Mouse (Mus musculus) stomach, postnatal 0 days (tissue): ENCODE data around the gene Ppp2r5c. TPM values are rescaled to one million over a fixed set of nuclear protein-coding genes. Genes with fewer than 3 reads are reported as not detected.
A peak's percentile ranks its signal among the peaks of the same experiment; 100 is the strongest.

Experiments used
- ATAC-seq: fragments of 200-750 bp; cut with Nextera tagmentation; 2 replicates; pipeline ENCODE4 v1.8.0; 2017; ENCODE audit not compliant: low FRiP score, low TSS enrichment
- DNase-seq: peaks from one replicate; pipeline ENCODE4 v3.0.0-alpha.2; 2016; ENCODE audit warnings: low spot score
- H3K27ac ChIP-seq: fragments of 300-500 bp; sonication (generic); replicated peaks from 2 replicates; pipeline ENCODE4 v1.5.1; 2014; ENCODE audit warnings: mild to moderate bottlenecking, control low read depth
- H3K27me3 ChIP-seq: fragments of 300-500 bp; sonication (generic); 2 replicates; pipeline ENCODE4 v1.6.1; 2014; ENCODE audit warnings: low read length; ENCODE audit not compliant: control insufficient read depth, insufficient read depth
- H3K36me3 ChIP-seq: fragments of 300-500 bp; sonication (generic); 2 replicates; pipeline ENCODE4 v1.6.1; 2014; ENCODE audit warnings: low read length, mixed read lengths; ENCODE audit not compliant: control insufficient read depth, insufficient read depth
- H3K4me1 ChIP-seq: fragments of 300-500 bp; sonication (generic); replicated peaks from 2 replicates; pipeline ENCODE4 v1.6.1; 2014; ENCODE audit warnings: antibody characterized with exemption; ENCODE audit not compliant: control insufficient read depth, insufficient read depth
- H3K4me2 ChIP-seq: fragments of 300-500 bp; sonication (generic); replicated peaks from 2 replicates; pipeline ENCODE4 v1.6.1; 2014; ENCODE audit warnings: low read depth, mild to moderate bottlenecking, control low read depth, moderate library complexity
- H3K4me3 ChIP-seq: fragments of 300-500 bp; sonication (generic); 2 replicates; pipeline ENCODE4 v1.5.1; 2014; ENCODE audit warnings: low read depth, low read length, control low read depth
- H3K9ac ChIP-seq: fragments of 300-500 bp; sonication (generic); 2 replicates; pipeline ENCODE4 v1.6.1; 2014; ENCODE audit warnings: mild to moderate bottlenecking, low read length, control low read depth, mixed read lengths
- H3K9me3 ChIP-seq: fragments of 300-500 bp; sonication (generic); 2 replicates; pipeline ENCODE4 v1.6.1; 2016; ENCODE audit warnings: low read length; ENCODE audit not compliant: control insufficient read depth
- CTCF ChIP-seq: IDR thresholded peaks from 2 replicates; pipeline ENCODE4 v1.5.1; 2016; ENCODE audit warnings: antibody characterized with exemption, low read depth, mild to moderate bottlenecking, moderate library complexity
- EP300 ChIP-seq: optimal IDR thresholded peaks from 2 replicates; pipeline ENCODE3; 2016; ENCODE audit warnings: antibody characterized with exemption
- WGBS: fragments of 180-500 bp; shearing (Covaris S2); extraction: QIAGEN DNeasy Blood & Tissue Kit; methylation state at CpG from one replicate; pipeline ENCODE4 v1.1.7; 2014; 5-methylcytosine and 5-hydroxymethylcytosine counted together
- polyA plus RNA-seq: library from polyadenylated mRNA; unstranded; fragments of >200 nt; fragmentation: Nextera tagmentation; extraction: Ambion mirVana; gene quantifications from 2 replicates; pipeline ENCODE4 v1.2.1, GENCODE M21; 2015

Ppp2r5c gene
- polyA plus RNA-seq, 1 experiment from 2014 or later, result 113 TPM

DNA sequence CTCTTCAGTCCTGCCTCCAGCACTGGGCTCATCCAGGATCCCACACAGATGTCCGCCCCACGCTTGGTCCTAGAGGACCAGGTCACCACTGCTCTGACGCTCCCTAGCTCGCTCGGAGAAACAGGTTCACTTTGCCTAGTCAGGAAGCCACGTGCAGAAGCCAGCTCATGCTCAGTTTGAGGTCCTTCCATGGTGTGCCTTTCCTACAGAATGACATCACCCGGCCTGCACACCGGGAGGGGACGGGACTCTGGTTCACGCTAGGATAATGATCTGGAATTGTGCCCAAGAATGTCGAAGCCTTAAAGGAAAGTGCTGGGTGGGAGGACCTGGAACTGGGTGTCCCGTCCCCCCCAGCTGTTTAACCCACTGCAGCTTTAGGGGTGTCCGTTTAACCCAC lies 105.2 kb downstream of the Ppp2r5c start:
- TF ChIP-seq CTCF, result no peak
- no peak for TF ChIP-seq EP300
- no peak for DNase-seq
- no peaks in the 10 kb centered on the region for H3K4me1 ChIP-seq
- no peak for ATAC-seq
- H3K27ac ChIP-seq, result no peak overlapping the region
- H3K4me3 ChIP-seq, result no peak overlapping the region
- 65% methylated on average over 13 of the region's 13 CpGs for WGBS
- H3K9ac ChIP-seq, result no peak overlapping the region
- H3K4me2 ChIP-seq, result no peak overlapping the region
- no peaks in the 10 kb centered on the region for H3K27me3 ChIP-seq
- H3K36me3 ChIP-seq, result peaks cover 48% of the 10 kb centered on the region
- H3K9me3 ChIP-seq, result no peaks in the 10 kb centered on the region

DNA sequence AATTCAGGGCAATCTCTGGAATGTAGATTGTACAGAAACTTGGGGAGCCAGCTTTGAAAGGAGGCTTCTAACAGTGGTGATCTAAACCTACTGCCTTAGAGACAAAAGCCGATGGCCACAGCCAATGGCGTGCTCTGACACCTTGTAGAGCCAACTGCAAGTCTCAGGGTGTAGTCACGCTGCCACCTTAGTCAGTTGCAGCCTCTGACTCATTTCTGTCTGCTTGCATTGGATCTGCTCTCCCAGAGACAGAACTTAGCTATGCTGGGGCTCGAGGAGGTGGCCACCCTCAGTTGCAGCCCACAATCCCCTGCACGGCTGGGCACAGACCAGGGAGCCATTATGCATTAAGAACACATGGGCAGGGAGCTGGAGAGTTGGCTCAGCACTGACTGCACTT lies 106.4 kb downstream of the Ppp2r5c start:
- Histone ChIP-seq H3K4me2 (no peak overlapping the region), H3K4me1 (no peaks in the 10 kb centered on the region), H3K27ac (no peak overlapping the region), H3K36me3 (peaks cover 47% of the 10 kb centered on the region), H3K4me3 (no peak overlapping the region), H3K9me3 (no peaks in the 10 kb centered on the region), H3K27me3 (no peaks in the 10 kb centered on the region), H3K9ac (no peak overlapping the region)
- ATAC-seq (no peak), DNase-seq (no peak)
- no peak for TF ChIP-seq EP300
- no peak for TF ChIP-seq CTCF
- WGBS, result 88% methylated on average over 5 of the region's 5 CpGs

DNA sequence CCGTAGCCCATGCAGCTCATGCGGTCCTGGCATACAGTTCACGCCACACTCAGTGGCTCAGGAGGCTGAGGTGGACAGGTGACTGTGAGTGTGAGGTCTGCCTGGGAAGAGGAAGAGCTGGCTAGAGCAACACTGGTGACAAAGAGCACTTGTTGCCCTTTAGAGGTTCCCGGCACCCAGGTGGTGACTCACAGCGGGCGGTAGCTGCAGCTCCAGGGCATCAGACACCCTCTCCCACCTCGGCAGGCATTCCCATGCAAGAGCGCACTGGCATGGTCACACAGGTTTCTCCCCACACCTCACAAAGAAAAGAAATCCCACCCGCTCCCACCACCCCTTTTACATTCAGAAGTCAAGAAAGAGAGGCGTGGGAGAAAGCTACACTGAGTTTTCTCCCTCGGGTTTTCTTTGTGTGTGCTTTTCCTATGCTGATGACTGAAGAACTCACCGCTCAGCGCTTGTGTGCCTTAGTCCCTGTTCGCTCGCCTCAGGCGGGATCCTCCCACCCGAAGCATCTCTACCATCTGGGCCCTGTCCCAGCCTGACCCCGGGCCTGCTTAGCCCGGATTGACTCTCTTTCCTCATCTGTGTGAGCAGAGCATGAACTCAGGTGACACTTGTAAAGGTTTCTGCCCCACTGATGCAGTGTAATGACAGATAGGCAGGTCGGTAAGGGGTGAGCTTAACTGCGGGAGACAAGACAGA lies 108.8 kb downstream of the Ppp2r5c start:
- Histone ChIP-seq H3K4me1 (no peaks in the 10 kb centered on the region), H3K4me3 (no peak overlapping the region), H3K27me3 (no peaks in the 10 kb centered on the region), H3K36me3 (peaks cover 49% of the 10 kb centered on the region), H3K27ac (no peak overlapping the region), H3K9me3 (no peaks in the 10 kb centered on the region), H3K9ac (no peak overlapping the region), H3K4me2 (no peak overlapping the region)
- TF ChIP-seq CTCF, result no peak
- no peak for TF ChIP-seq EP300
- peak; percentile 26; the same call in 1 of the 2 replicates for ATAC-seq
- no peak for DNase-seq
- WGBS, result 87% methylated on average over 21 of the region's 21 CpGs

DNA sequence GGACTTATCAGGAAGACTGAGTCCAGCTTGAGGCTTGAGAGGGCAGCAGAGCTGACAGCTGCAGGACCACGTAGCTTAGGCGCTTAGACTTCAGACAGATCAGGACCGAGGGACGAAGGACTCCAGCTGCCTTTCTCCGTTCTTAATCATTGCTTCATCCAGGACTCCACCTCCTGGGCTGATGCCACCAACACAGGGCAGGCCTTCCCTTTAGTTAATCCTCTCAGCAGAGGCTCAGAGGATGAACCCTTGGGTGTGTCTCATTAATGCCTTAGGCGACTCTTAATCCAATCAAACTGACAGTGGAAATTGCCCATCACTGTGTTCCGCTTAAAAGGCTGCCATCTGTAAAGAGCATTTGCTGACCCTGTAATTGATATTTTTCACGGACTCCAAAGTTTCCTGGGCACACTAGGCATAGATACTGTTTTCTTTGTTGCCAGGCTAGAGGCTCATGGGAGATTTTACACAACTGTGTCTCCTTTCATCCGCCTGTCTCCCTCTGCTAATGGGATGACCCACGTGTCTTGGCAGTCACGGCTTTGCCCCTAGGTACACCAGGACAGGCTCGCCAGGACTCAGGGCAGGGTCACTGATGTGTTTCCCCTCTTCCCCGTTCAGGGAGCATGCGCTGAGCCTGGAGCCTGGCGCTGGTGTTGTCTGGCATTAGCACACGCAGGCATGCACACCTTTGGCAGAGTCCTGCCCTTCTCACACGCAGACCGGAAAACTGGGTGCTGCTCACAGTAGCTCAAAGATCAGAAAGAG lies 110.1 kb downstream of the Ppp2r5c start:
- H3K4me3 ChIP-seq, result no peak overlapping the region
- no peak overlapping the region for H3K27ac ChIP-seq
- TF ChIP-seq CTCF (peak; percentile 15; the same call in 1 of the 2 replicates), EP300 (no peak)
- no peaks in the 10 kb centered on the region for H3K27me3 ChIP-seq
- peaks cover 49% of the 10 kb centered on the region for H3K36me3 ChIP-seq
- ATAC-seq, result peak; percentile 63; the same call in 1 of the 2 replicates
- DNase-seq, result no peak
- WGBS, result 85% methylated on average over 18 of the region's 18 CpGs
- H3K4me2 ChIP-seq, result no peak overlapping the region
- H3K4me1 ChIP-seq, result no peaks in the 10 kb centered on the region
- no peaks in the 10 kb centered on the region for H3K9me3 ChIP-seq
- no peak overlapping the region for H3K9ac ChIP-seq

DNA sequence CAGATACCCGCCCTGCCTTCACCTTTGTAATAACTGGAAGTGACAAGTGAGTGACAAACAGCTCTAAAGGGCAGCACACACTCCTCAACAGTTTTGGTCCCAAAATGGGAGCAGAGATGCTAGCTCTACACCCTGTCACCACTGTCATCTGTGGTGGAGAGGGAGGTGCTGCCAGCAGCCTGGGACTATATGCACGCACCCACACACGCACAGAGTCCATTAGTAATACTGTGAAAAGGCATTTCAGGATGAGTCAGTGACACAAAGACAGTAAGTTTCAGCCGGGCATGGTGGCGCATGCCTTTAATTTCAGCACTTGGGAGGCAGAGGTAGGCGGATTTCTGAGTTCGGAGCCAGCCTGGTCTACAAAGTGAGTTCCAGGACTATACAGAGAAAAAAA lies 111.3 kb downstream of the Ppp2r5c start:
- no peak overlapping the region for H3K9ac ChIP-seq
- no peaks in the 10 kb centered on the region for H3K9me3 ChIP-seq
- no peaks in the 10 kb centered on the region for H3K4me1 ChIP-seq
- H3K4me2 ChIP-seq, result no peak overlapping the region
- H3K27ac ChIP-seq, result no peak overlapping the region
- no peaks in the 10 kb centered on the region for H3K27me3 ChIP-seq
- peaks cover 43% of the 10 kb centered on the region for H3K36me3 ChIP-seq
- 92% methylated on average over 7 of the region's 7 CpGs for WGBS
- H3K4me3 ChIP-seq, result no peak overlapping the region
- DNase-seq (no peak), ATAC-seq (no peak)
- TF ChIP-seq EP300 (no peak), CTCF (no peak)

DNA sequence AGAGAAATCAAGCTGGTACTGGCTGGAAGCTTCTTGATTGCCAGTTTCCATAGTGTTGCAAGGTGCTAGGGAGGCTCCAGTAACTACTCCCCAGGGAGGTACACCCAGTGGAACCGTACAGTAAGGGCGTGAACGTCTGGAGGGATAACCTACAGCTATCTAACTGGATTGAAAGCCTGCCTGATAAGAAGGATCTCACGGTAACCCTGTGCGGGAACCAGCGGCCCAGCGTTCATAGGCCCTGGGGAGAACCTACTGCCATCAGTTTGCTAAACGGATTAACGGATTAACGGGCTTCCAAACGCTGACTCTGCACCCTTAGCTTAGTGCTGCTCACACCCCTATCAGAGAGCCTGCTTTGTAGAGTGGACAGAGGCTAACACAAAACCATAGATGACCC lies 116.5 kb downstream of the Ppp2r5c start:
- Histone ChIP-seq H3K27ac (no peak overlapping the region), H3K4me1 (no peaks in the 10 kb centered on the region), H3K4me2 (no peak overlapping the region), H3K36me3 (peaks cover 28% of the 10 kb centered on the region), H3K4me3 (no peak overlapping the region), H3K9me3 (no peaks in the 10 kb centered on the region), H3K9ac (no peak overlapping the region), H3K27me3 (no peaks in the 10 kb centered on the region)
- ATAC-seq, result peak; percentile 30; the same call in 1 of the 2 replicates
- WGBS, result 80% methylated on average over 11 of the region's 11 CpGs
- TF ChIP-seq EP300 (no peak), CTCF (no peak)
- no peak for DNase-seq
